Mouse (Mus musculus) frontal cortex, postnatal 10 days (tissue): ENCODE data around the gene Cars2.
"Not testable (repeated sequence)": the region's sequence is repeated elsewhere in the genome, so short reads cannot be mapped to it uniquely, and the experiment has no call there.

Source experiments
- DNase-seq, 2 experiments: peaks; one replicate each; pipeline ENCODE4 v3.0.0; 2022; ENCODE audit warnings: low spot score in 2 of 2, mixed read lengths in 1 of 2

The Cars2 gene

GRCm38 (mm10) chr8:11512711-11513110 lies 37.9 kb downstream of the Cars2 start:
- DNase-seq: no peak

- no peak for DNase-seq
Measured at GRCm38 (mm10) chr8:11510971-11511370, 39.6 kb downstream of the Cars2 start.

GRCm38 (mm10) chr8:11508880-11509279 lies 41.7 kb downstream of the Cars2 start:
- DNase-seq: no peak

DNA sequence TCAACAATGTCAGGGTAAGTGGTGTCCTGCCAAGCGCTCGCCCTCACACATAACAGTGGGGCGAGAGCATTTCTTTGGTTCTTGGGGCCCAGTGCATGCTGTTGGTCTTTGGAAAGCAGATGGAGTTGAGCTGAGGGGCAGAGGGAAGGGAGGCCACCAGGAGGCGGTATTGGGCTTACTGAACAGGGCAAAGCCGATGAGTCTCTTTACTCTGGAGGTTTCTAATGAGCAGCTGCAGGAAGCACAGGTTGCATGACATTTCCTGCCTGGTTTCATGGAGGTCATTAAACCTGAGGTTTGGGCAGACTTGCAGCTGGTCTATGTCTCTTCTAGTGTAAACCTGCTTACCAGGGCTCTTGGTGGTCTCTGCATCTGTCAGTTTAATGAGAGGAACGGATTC lies 43.8 kb downstream of the Cars2 start:
- no peak for DNase-seq

DNA sequence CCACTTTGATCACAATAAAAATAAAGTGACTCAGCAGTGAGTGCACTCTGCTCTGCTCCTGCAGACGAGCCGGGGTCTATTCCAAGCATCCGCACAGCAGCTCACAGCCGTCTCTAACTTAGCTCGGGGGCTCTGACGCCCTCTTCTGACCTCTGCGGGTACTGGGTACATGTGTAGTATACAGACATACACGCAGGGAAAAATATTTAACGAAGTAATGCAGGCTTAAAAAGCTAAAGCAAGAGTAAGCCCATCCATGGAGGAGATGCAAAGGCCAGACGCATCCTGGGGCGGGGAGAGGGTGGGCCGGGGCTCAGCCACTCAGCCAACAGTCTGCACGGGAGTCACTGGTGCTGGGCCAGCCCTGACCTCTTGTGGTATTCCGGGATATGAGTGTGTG lies 44.5 kb downstream of the Cars2 start:
- DNase-seq: no peak

DNA sequence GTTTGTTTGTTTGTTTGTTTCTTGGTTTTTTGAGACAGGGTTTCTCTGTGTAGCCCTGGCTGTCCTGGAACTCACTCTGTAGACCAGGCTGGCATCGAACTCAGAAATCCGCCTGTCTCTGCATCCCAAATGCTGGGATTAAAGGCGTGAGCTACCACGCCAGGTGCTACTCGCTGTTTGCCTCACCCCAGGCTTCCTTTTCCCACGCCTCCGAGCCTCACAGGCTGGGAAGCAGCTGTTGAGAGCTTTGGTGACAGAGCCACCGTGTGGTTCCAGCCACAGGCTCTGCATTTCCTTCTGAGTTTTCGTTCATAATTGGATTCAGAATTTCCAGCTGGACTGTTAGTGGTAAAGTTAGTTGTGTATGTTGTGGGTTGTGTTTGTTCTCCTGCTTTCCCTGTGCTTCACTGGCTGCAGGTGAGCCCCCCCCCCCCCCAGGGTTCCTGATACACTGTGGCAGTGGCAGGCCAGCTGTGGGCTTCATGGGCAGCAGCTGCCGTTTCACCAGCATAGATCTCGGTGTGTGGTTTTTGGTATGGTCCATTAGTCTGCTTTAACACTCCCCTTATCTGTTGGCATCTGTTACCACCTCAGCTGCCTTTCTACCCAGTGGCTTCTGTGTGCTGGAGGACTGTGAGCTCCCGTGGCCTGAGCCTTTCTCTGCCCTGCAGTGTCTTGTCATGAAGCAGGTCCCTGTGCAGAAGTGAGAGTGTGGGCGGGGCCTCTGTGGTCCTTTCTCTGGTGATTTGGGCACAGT lies 46.9 kb downstream of the Cars2 start:
- DNase-seq: no peak

DNA sequence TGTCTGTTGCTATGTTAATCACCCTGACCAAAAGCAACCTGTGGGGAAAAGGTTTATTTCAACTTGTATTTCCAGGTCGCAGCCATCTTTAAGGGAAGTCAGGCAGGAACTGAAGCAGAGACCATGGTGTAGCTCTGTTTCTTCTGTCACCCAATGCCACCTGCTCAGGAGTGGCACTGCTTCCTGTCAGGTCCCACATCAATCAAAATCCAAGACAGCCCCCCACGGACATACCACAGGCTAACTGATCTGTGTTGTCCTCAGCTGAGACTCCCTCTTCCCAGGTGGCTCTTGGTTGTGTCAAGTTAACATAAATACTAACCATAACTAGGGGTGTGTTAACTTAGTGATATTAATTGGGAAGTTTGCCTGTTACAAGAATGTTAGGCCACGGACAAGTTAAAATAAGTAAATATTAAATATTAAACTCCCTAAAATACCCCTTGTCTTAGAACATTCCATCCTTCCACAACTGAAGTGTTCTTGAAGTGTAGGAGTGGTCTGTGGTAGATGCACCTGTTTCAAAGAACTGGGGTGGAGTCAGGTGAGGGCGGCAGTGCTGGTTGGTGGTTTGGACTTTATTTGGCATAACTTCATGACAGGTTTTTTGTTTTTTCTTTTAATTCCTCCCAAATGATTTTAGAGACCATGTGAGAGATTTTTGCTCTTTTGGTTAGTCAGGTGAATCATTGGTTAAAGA lies 51.6 kb downstream of the Cars2 start:
- no peak for DNase-seq

GRCm38 (mm10) chr8:11498281-11498680 lies 52.3 kb downstream of the Cars2 start:
- no peak for DNase-seq

DNA sequence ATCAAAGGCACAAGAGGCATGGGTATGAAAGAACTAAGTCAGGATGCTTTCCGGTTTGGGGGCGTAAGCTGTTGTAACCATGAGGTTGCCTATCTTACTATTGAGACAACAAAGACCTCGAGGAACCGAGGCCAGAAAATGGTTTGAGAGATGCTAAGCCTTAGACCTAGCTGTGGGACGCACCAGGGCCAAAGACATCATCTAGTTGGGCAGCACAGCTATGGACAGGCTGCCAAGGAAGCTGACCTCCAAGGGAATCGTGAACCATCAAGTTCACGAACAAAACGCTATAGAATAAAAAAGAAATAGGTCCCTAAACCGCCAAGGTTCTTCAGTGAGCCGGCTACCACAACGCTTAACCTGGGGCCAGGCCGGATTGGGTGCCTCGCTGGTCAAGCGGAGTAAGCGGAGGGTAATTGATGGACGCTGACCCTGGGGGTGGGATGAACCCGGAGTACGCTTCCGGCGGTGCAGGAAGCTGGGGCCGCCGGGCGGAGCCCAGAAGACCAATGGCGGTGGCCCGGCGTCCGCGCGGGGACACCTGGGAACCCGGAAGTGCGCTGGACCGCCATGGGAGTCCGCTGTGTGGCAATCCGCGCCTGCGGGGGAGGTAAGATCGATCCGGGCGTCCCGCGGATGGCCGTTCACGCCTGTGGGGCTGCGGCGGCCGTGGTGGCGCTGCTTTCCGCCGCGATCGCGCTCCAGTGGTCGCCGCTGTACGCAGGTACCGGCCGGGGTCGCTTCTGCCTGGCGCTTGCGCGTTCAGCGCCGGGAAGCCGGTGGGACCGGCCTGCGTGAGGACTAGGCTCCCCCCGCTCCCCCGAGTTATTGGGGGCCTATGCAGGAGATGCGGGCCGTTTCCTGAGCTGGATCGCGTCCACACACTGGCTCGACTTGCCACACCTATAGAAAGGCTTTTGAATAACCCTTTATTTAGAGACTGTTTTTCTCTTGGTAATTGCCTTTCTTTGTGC lies 53.3 kb downstream of the Cars2 start, which contains the start of gene Naxd:
Gene Naxd (plus strand): TSS at position 490 of the 974 bp plus-strand sequence.
- DNase-seq: peak; percentile 84 to 88

GRCm38 (mm10) chr8:11492340-11492739 lies 58.2 kb downstream of the Cars2 start:
- DNase-seq: not testable (repeated sequence)

- no peak for DNase-seq
Measured at GRCm38 (mm10) chr8:11487229-11487628, 63.4 kb downstream of the Cars2 start.

- peak in 1 of 2 experiments; percentile 59 for DNase-seq
Measured at GRCm38 (mm10) chr8:11486142-11486541, 64.4 kb downstream of the Cars2 start.

GRCm38 (mm10) chr8:11482537-11482936 lies 68.0 kb downstream of the Cars2 start:
- DNase-seq: no peak

DNA sequence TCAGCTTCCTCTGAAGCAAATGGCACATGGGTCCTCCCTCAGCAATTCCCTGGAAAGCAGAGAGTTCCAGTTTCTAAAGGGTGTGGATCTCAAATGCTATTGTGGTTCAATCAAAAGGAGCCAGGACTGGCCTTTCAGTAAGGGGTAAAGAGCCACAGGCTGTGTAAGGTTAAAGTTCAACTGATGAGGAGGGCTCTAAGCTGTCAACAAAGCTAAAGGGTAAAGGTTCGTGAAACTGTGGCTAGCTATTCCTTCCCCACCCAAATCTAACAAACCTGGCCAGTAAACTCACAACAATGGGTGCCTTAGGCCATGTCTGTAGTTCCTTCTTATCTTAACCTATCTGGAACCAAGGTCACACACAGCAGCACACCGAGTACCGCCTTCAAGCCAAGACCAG lies 68.7 kb downstream of the Cars2 start:
- DNase-seq: no peak

GRCm38 (mm10) chr8:11479591-11479990 lies 71.0 kb downstream of the Cars2 start:
- no peak for DNase-seq

DNA sequence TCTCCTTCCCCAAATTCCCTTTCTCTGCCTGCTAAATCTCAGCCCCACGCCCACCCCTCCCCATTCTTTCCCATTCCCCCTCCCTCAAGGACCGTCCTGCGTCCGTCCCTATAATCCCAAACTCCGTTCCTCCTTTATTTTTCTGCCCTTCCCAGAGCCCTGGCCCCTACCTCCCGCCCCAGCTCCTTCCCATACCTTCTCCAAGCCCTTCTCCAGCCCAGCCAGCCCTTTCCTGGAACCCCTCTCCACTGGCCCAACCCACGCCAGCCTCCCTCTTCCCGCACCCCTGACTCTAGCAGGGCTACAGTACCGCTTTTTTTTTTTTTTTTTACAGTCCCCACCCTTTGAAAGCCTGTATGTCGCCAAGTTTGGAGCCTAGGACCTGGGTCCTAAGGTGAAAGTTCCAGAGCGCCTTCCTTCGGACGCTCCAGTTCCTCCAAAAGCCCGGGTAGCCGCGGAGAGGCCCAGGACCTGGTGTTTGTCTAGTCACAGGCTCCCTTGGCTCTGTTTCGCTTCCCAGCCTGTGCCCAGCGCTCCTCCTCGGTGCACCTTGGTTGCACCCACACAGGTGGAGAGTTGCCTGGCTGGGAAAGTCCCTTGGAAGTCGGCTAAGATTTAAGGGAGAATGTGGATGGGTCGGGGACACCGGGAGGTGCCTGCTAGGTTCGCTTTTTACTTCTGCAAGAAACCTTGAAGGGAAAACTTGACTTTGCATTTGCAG lies 71.6 kb downstream of the Cars2 start:
- DNase-seq: no peak

DNA sequence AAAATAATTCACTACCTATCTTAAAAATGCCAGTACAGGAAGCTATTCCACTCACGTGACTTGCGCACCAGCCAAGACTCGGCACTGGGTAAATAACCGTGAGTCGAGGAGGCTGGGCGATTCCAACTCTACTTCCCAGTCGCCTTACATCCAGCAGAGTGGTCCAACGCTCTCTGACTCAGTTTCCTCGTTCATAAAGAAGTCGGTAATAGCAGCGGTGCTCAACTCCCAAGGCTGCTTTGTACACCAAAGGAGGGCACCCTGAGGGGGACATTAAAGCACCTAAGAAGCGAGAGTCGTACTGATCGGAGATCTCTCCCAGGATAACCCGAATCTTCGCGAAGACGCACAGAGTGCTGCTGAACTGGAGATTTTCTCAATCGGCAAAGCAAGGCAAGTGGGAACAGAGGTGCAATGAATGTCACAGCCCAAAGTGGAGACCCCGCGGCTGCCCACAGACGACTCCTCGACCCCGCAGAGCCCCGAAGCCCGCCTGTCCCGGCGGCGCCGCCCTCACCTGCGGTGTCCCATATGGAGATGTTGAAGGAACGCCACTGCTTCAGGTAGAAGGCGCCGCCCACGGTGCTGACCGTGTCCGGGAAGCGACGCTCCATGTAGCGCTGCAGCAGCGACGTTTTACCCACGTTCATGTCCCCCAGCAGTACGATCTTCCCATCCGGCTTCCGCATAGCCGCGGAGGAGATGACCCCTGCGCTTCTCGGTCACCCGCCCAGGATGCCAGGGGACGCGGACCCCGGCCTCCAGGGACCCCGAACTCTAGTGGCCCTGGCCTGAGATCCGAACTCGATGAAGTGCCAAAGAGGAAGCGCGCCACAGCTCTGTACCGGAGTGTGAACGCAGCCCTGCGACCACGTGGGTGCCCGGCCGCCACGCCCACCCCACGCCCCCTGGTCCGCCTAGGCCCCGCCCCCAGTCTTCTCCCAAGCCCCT lies 72.5 kb downstream of the Cars2 start, which contains the start of gene Rab20:
Gene Rab20 (minus strand): TSS at position 900 of the 951 bp plus-strand sequence.
- DNase-seq: peak in 1 of 2 experiments; percentile 47

- no peak for DNase-seq
Measured at GRCm38 (mm10) chr8:11477178-11477553, 73.4 kb downstream of the Cars2 start.

DNA sequence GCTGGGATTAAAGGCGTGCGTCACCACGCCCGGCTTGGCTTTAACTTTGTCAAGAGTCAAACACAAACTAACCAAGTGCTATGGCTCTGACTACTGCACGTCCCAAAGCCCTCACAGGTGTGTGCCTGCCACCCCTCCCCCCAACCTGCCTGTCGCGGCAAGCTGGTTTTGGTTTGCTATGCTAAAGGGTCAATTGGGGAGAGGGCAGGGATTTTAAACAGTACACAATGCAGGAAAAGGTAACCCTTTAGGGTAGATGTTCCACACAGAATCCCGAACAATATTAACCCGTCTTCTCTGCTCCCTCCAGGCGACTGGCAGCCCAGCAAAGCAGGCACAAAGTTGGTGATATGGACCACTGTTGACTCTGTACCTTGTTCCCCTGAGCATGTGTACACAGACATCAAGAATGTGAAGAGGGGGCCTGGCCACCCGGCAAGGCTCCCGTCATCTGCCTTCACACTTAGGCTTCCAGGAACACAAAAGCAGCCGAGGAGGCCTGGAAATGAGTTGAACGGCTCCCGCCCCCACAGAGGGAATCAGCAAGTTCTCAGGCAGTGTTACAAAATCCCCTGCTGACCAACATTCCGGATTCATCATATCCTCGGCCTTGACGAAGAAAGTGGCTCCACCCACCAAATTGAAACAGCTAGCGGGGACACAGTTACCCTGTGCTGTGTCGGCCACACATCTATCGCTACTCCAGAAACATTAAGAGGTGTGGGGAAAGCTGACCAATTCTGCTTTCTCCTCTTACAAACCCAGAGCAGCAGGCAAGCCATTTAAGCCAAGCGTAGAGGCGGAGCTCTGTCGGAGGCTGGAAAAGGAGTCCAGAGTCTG lies 74.0 kb downstream of the Cars2 start:
- no peak for DNase-seq
